Mouse (Mus musculus) liver, embryonic 12.5 days (tissue): ENCODE data around the gene Sipa1. TPM values are rescaled to one million over a fixed set of nuclear protein-coding genes. Genes with fewer than 3 reads are reported as not detected.
A peak's percentile ranks its signal among the peaks of the same experiment; 100 is the strongest.

ENCODE experiments used
- ATAC-seq: fragments of 200-750 bp; cut with Nextera tagmentation; 2 replicates; pipeline ENCODE4 v1.8.0; 2017; ENCODE audit warnings: moderate number of reproducible peaks, mild to moderate bottlenecking, moderate library complexity
- H3K27ac ChIP-seq: fragments of 300-500 bp; sonication (generic); 2 replicates; pipeline ENCODE4 v1.5.1; 2016; ENCODE audit warnings: mild to moderate bottlenecking
- H3K27me3 ChIP-seq: fragments of 300-500 bp; sonication (generic); replicated peaks from 2 replicates; pipeline ENCODE4 v1.6.1; 2016; ENCODE audit warnings: mild to moderate bottlenecking, moderate library complexity
- H3K36me3 ChIP-seq: fragments of 300-500 bp; sonication (generic); 2 replicates; pipeline ENCODE4 v1.6.1; 2016; ENCODE audit warnings: mild to moderate bottlenecking, moderate library complexity
- H3K4me1 ChIP-seq: fragments of 300-500 bp; sonication (generic); 2 replicates; pipeline ENCODE4 v1.6.1; 2016
- H3K4me2 ChIP-seq: fragments of 300-500 bp; sonication (generic); 2 replicates; pipeline ENCODE4 v1.6.1; 2016; ENCODE audit warnings: mild to moderate bottlenecking, moderate library complexity
- H3K4me3 ChIP-seq: fragments of 300-500 bp; sonication (generic); 2 replicates; pipeline ENCODE4 v1.5.1; 2016; ENCODE audit warnings: mild to moderate bottlenecking, moderate library complexity
- H3K9ac ChIP-seq: fragments of 300-500 bp; sonication (generic); 2 replicates; pipeline ENCODE4 v1.6.1; 2016; ENCODE audit warnings: mild to moderate bottlenecking, moderate library complexity
- H3K9me3 ChIP-seq: fragments of 300-500 bp; sonication (generic); replicated peaks from 2 replicates; pipeline ENCODE4 v1.6.1; 2016; ENCODE audit warnings: mild to moderate bottlenecking, moderate library complexity
- WGBS: fragments of 180-500 bp; shearing (Covaris S2); methylation state at CpG from one replicate; pipeline ENCODE4 v1.1.7; 2016; ENCODE audit not compliant: insufficient replicate concordance; 5-methylcytosine and 5-hydroxymethylcytosine counted together
- polyA plus RNA-seq: library from polyadenylated mRNA; unstranded; fragments of >200 nt; fragmentation: Nextera tagmentation; extraction: Ambion mirVana; gene quantifications from 2 replicates; pipeline ENCODE4 v1.2.1, GENCODE M21; 2016

Gene Sipa1
- polyA plus RNA-seq, 1 experiment from 2014 or later: 41.4 TPM

GRCm38 (mm10) chr19:5638416-5639005 is 25.0 kb downstream of the Sipa1 start:
- Histone ChIP-seq H3K4me2 (peak overlapping the region; percentile 96), H3K4me3 (peak overlapping the region; percentile 90), H3K9ac (peak overlapping the region; percentile 92), H3K27me3 (no peaks in the 10 kb centered on the region), H3K27ac (peak overlapping the region; percentile 92), H3K4me1 (peaks cover 49% of the 10 kb centered on the region), H3K36me3 (peaks cover 52% of the 10 kb centered on the region), H3K9me3 (no peaks in the 10 kb centered on the region)
- WGBS: 83% methylated on average over 18 of the region's 18 CpGs
- no peak for ATAC-seq

- Histone ChIP-seq H3K4me2 (peak within 1 kb of the TSS; percentile 96), H3K27ac (peak within 1 kb of the TSS; percentile 92), H3K9me3 (no peaks in the 10 kb centered on the region), H3K9ac (peak within 1 kb of the TSS; percentile 92), H3K4me3 (peak within 1 kb of the TSS; percentile 90), H3K4me1 (peaks cover 49% of the 10 kb centered on the region), H3K27me3 (no peaks in the 10 kb centered on the region), H3K36me3 (peaks cover 41% of the 10 kb centered on the region)
- peak; percentile 81 for ATAC-seq
- 1% methylated on average over 108 of the region's 109 CpGs for WGBS
Measured at GRCm38 (mm10) chr19:5637069-5638047, 26.1 kb downstream of the Sipa1 start, which contains the start of gene Rela. Gene Rela (plus strand): TSS chr19:5637483.

DNA sequence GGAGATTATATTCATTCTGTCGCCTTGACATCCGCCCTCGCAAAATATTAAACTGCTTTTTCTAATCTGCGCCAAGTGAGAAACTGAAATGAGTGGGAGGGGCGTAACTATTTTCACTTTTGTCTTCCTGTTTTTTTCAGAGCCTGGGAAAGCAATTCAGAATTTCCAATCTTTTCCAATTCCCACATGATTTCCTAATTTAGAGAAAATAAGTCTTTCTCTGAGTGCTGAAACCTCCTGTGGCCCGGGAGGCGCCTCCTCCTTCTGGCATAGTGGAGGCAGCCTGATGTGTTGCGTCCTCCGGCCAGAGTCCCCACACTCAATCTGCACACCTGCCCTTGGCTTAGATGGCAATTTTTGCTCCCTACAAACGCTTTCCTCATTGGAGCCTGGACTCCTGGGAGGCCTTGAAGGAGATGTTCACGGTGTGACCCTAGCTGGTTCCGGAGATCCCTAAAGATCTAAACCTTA is 26.9 kb downstream of the Sipa1 start:
- peak overlapping the region; percentile 90 for H3K4me3 ChIP-seq
- H3K9ac ChIP-seq: peak overlapping the region; percentile 92
- H3K4me2 ChIP-seq: peak overlapping the region; percentile 96
- H3K36me3 ChIP-seq: peaks cover 33% of the 10 kb centered on the region
- ATAC-seq: no peak
- 56% methylated on average over 12 of the region's 12 CpGs for WGBS
- H3K4me1 ChIP-seq: peaks cover 49% of the 10 kb centered on the region
- peak overlapping the region; percentile 92 for H3K27ac ChIP-seq
- H3K27me3 ChIP-seq: no peaks in the 10 kb centered on the region
- H3K9me3 ChIP-seq: no peaks in the 10 kb centered on the region

DNA sequence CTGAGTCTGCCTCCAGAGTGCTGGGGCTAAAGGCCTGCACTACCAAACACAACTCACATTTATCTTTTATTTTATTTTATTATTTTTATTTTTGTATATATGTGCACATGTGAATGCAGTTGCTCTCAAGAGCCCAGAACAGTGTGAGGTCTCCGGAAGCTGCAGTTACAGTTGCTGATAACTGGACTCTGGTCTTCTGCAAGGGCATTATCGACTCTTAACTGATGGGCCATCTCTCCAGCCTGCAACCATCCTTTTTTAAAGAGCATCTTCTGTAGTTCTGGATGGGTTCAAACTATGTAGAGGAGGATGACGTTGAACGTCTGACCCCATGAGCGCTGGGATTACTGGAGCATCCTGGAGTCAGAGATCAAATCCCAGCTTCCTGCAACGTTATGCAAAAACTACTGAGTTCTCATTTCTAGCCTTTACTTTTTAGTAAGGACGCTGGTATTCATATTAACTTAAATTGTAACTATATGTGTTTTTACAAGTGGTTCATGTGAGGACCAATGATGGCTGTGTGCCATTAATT is 27.4 kb downstream of the Sipa1 start:
- Histone ChIP-seq H3K4me2 (peak overlapping the region; percentile 96), H3K27ac (no peak overlapping the region), H3K9ac (no peak overlapping the region), H3K4me3 (no peak overlapping the region), H3K36me3 (peaks cover 28% of the 10 kb centered on the region), H3K27me3 (no peaks in the 10 kb centered on the region), H3K4me1 (peaks cover 44% of the 10 kb centered on the region), H3K9me3 (no peaks in the 10 kb centered on the region)
- WGBS: 64% methylated on average over 7 of the region's 7 CpGs
- no peak for ATAC-seq

DNA sequence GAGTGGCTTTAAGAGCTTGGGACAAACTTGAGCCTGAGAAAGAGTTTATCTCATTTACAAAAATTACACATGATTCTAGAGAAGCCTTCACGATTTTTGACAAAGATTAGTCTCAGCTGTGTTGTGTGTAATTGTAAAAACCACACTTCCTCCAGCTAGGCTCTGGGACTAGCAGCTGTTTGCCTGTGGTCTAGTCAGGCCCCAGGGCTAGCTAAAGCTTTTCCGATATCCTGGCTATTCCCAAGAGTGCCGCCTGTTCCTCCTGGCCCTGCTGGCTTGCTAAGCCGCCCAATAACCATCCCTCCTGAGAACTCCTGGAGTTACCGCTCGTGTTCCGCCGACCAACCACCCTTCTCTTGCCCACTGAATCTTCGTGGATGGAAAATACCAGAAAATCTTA is 31.4 kb downstream of the Sipa1 start:
- no peaks in the 10 kb centered on the region for H3K9me3 ChIP-seq
- H3K27me3 ChIP-seq: no peaks in the 10 kb centered on the region
- no peak overlapping the region for H3K27ac ChIP-seq
- H3K4me1 ChIP-seq: peaks cover 13% of the 10 kb centered on the region
- H3K36me3 ChIP-seq: no peaks in the 10 kb centered on the region
- no peak overlapping the region for H3K4me3 ChIP-seq
- H3K9ac ChIP-seq: no peak overlapping the region
- 66% methylated on average over 9 of the region's 9 CpGs for WGBS
- ATAC-seq: no peak
- H3K4me2 ChIP-seq: no peak overlapping the region

- no peak overlapping the region for H3K27ac ChIP-seq
- H3K4me2 ChIP-seq: no peak overlapping the region
- H3K4me1 ChIP-seq: no peaks in the 10 kb centered on the region
- H3K4me3 ChIP-seq: no peak overlapping the region
- no peaks in the 10 kb centered on the region for H3K9me3 ChIP-seq
- no peaks in the 10 kb centered on the region for H3K27me3 ChIP-seq
- no peak for ATAC-seq
- H3K36me3 ChIP-seq: no peaks in the 10 kb centered on the region
- H3K9ac ChIP-seq: no peak overlapping the region
Measured at GRCm38 (mm10) chr19:5629907-5630306, 33.6 kb downstream of the Sipa1 start.

DNA sequence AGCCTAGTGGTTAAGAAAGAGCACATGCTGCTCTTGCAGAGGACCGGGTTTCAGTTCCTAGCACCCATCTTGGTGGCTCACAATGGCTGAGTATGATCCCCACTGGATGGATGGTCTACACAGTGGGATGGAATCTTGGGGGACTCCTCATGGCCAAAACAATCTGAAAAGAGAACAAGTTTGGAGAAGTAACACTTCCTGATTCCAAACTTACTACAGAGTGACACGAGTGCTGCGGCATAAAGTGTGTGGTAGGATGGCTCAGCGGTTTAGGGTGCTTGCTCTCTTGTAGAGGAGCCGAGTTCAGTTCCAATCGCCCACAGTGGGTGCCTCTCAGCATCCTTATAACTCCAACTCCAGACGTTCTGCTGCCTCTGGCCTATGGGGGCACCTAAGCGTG is 38.2 kb downstream of the Sipa1 start:
- Histone ChIP-seq H3K36me3 (no peaks in the 10 kb centered on the region), H3K4me1 (no peaks in the 10 kb centered on the region), H3K27ac (no peak overlapping the region), H3K4me3 (no peak overlapping the region), H3K4me2 (no peak overlapping the region), H3K9me3 (no peaks in the 10 kb centered on the region), H3K27me3 (no peaks in the 10 kb centered on the region; the same call in 1 of the 2 replicates), H3K9ac (no peak overlapping the region)
- no peak for ATAC-seq
- 67% methylated on average over 8 of the region's 8 CpGs for WGBS

DNA sequence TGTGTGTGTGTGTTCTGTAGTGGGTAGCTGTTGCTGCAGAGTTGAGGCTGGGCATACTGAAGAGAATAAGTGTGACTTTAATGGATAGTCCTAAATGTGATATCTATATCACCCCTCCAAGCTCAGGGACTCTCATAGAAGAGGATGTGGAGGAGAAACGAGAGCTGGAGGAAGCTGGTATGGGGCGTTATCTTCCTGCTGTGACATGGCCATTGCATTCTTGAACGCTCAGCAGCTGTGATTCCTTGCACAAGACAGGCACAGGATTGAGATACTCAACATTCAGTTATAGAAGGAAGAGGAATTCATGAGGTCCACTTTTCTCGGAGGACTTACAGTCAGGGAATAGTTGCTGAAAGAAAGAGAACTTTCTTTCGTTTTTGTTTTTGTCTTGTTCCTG is 41.6 kb downstream of the Sipa1 start:
- ATAC-seq: no peak
- no peak overlapping the region for H3K9ac ChIP-seq
- H3K4me1 ChIP-seq: no peaks in the 10 kb centered on the region
- no peak overlapping the region for H3K4me2 ChIP-seq
- H3K27ac ChIP-seq: no peak overlapping the region
- no peaks in the 10 kb centered on the region; the same call in 1 of the 2 replicates for H3K27me3 ChIP-seq
- 42% methylated on average over 5 of the region's 5 CpGs for WGBS
- H3K4me3 ChIP-seq: no peak overlapping the region
- H3K9me3 ChIP-seq: no peaks in the 10 kb centered on the region
- H3K36me3 ChIP-seq: no peaks in the 10 kb centered on the region

DNA sequence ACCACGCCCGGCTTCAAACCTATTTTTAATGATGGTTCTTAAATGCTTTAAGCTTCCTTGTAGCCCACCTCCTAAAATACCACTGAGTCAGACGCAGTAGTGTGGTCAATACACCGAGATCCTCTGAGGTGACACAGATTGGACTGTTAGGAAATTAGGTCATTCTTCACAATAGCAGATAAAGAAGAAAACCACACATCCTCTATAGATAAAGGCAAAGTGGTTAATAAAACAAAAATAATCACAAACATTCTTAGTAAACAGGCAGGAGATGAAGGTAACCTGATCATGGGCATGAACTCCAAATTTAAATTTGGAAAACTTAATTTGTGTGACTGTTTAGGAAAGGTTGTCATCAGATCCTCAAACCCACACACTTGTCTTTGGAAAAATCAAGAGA is 43.5 kb downstream of the Sipa1 start:
- no peak overlapping the region for H3K4me2 ChIP-seq
- peaks cover under 1% of the 10 kb centered on the region; the same call in 1 of the 2 replicates for H3K27me3 ChIP-seq
- H3K9me3 ChIP-seq: no peaks in the 10 kb centered on the region
- no peaks in the 10 kb centered on the region for H3K4me1 ChIP-seq
- no peaks in the 10 kb centered on the region for H3K36me3 ChIP-seq
- 29% methylated on average over 4 of the region's 4 CpGs for WGBS
- H3K27ac ChIP-seq: no peak overlapping the region
- ATAC-seq: no peak
- H3K4me3 ChIP-seq: no peak overlapping the region
- H3K9ac ChIP-seq: no peak overlapping the region

- Histone ChIP-seq H3K4me2 (no peak overlapping the region), H3K4me1 (peaks cover 39% of the 10 kb centered on the region), H3K9ac (no peak overlapping the region), H3K4me3 (no peak overlapping the region), H3K27ac (no peak overlapping the region), H3K36me3 (no peaks in the 10 kb centered on the region), H3K27me3 (peaks cover 3% of the 10 kb centered on the region; the same call in 1 of the 2 replicates), H3K9me3 (no peaks in the 10 kb centered on the region)
- no peak for ATAC-seq
- 80% methylated on average over 2 of the region's 2 CpGs for WGBS
Measured at GRCm38 (mm10) chr19:5614953-5615352, 48.6 kb downstream of the Sipa1 start.

- Histone ChIP-seq H3K9me3 (no peaks in the 10 kb centered on the region), H3K4me3 (no peak overlapping the region), H3K4me1 (peaks cover 54% of the 10 kb centered on the region), H3K36me3 (peaks cover 11% of the 10 kb centered on the region), H3K27me3 (0 out of 2 replicates have a peak, but pooled peaks cover 3% of the 10 kb centered on the region), H3K9ac (peak overlapping the region; percentile 46; the same call in 1 of the 2 replicates), H3K4me2 (peak overlapping the region; percentile 13; the same call in 1 of the 2 replicates), H3K27ac (peak overlapping the region; percentile 49)
- peak; percentile 36; the same call in 1 of the 2 replicates for ATAC-seq
- WGBS: 24% methylated on average over 3 of the region's 3 CpGs
Measured at GRCm38 (mm10) chr19:5612762-5613411, 50.6 kb downstream of the Sipa1 start.
